Mouse (Mus musculus) liver, postnatal 0 days (tissue): ENCODE results near the gene Gria1.

Experiments
- CTCF ChIP-seq: sonication (generic); IDR thresholded peaks from 2 replicates; pipeline ENCODE4 v1.5.1; 2016; ENCODE audit warnings: antibody characterized with exemption, low read depth
- EP300 ChIP-seq: IDR thresholded peaks from 2 replicates; pipeline ENCODE4 v1.6.1; 2016; ENCODE audit warnings: antibody characterized with exemption, low read depth, mild to moderate bottlenecking

GRCm38 (mm10) chr11:57184216-57184615 lies 173.0 kb downstream of the Gria1 start:
- TF ChIP-seq CTCF: no peak
- TF ChIP-seq EP300: no peak
